Mouse (Mus musculus): ENCODE measurements around the gene Mllt10.

The Mllt10 gene

DNA sequence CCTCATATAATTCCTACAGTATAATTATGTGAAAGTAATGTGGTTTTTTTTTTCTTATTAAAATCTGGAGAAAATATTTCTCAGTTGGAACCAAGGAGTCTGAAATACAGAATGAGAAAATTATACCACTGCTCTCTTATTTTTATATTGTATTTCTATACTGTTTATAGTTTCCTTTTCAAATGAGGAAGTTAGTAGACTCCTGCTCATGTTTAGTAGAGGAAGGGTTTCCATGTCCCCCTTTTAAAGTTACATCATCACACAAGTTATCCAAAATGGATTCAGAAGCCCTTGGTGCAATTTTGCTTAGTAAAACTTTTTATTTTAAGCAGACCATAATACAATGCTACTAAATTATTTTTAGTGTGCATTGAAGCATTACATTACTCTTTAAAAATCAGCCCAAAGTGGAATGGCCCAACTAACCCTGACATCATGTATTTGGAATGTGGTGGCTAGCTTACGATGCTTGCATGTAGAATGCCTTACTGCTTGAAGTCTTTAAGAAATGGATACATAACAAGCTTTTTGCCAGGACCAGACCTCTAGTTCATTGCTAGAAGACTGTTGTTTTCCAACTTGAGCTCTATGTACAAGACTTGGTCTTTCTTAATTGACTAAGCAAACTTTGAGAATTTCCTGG is 146.9 kb downstream of the Mllt10 start:
- DNase-seq (ENCODE audit: low read depth, low spot score), result no peak

DNA sequence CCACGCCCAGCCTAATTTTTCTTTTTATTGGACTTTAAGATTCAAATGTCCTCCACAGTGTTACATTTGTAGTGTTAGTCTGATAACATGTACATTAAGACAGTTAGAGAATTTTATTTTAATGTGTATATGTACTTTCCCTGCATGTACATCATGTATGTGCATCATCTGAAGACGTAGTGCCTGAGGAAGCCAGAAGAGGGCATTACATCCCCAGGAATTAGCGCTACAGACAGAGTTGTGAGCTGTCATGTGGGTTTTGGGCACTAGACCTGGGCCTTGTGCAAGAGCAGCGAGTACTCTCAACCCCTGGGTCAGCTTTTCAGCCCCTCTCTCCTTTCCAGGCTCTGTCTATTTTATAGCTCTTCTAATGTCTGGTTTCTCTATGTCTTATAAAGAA is 147.9 kb downstream of the Mllt10 start:
- no peak for DNase-seq (ENCODE audit: low read depth, low spot score)

DNA sequence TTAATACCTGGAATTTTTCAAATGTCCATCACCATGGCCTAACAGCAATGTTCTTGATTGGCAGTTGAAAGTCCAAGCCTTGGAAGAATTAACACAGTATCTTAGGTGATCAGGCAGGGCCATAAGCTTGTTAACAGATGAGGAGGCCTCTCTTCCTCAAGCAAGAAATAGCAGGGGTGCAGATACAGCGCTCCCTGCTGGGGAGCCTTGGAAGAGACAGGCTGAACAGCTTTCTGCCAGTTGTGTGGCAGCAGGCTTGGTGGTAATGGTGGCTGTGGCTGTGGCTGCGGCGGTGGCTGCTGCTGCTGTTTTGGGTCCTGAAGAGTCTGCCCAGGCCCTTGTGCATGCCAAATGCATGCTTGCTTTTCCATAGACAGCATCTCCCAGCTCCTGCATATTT is 150.1 kb downstream of the Mllt10 start:
- peak; percentile 45 for DNase-seq (ENCODE audit: low read depth, low spot score)

DNA sequence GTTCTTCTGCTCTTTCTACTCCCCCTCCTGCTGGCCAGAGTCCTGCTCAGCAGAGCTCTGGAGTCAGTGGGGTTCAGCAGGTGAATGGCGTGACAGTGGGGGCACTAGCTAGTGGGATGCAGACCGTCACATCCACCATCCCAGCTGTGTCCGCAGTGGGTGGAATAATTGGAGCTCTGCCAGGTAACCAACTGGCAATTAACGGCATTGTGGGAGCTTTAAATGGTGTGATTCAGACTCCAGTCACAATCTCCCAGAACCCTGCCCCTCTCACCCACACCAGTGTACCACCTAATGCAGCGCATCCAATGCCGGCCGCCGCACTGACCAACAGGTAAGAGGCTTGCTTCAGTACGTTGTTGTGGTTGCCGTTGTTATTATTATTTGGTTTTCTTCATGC is 151.8 kb downstream of the Mllt10 start:
- no peak for DNase-seq (ENCODE audit: low read depth, low spot score)

DNA sequence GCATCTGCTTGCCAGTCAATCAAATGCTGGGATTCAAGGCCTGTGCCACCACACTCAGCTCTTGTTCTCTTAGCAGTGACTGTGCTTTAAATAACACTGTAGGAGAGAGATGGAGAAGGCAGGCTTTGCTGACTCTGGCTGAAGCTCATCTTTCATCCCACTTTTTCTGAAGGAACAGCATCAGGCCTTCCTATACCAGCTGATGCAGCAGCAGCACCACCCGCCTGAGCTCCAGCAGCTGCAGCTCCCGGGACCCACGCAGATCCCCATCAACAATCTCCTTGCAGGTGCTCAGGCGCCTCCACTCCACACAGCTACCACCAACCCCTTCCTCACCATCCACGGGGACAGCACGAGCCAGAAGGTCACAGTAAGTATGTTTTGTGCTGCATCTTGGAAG is 153.5 kb downstream of the Mllt10 start:
- no peak for DNase-seq (ENCODE audit: low read depth, low spot score)

DNA sequence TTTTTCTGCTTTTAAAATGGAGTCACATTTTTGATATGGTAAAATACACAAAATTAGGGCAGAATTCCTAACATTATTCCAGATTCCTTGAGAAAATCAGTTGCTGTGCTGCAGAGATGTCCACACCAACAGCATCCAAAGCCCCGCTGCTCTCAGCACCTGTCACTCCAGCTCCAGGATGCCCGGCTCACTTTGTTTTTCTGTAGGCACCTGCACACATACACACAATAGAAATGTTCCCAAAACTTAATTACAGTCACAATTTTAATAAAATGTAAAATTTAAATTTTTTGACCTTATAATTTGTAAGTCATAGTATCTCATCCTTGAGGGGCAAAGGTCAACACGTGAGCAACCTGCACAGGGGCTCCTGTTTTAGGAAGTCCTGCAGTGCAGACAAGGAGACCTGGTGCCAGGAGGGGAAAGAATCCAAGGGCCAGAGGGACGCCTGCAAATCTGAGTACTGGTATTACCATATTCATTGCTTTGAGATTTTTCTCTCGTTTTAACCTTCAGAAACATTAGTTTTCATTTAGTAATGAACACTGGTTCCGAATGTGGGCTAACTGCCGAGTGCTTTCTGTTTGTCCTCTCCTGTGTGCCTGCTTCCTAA is 154.3 kb downstream of the Mllt10 start:
- no peak for DNase-seq (ENCODE audit: low read depth, low spot score)

DNA sequence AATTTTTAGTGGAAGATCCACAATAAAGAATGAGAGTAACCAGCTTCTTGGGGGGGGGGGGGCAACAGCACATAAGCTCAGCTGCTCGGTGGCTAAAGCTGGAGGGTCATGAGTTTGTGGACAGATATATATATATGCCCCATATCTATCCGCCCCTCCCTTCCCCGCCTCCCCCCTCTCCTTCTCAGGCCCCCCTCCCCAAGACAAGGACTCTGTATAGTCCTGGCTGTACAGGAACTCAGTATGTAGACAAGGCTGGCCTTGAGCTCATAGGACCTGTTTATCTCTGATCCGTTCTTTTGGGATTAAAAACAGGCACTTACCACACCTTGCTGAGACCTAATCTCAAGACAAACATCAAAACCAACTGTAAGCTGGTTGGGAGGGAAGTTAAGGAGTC is 154.9 kb downstream of the Mllt10 start:
- no peak for DNase-seq (ENCODE audit: low read depth, low spot score)

DNA sequence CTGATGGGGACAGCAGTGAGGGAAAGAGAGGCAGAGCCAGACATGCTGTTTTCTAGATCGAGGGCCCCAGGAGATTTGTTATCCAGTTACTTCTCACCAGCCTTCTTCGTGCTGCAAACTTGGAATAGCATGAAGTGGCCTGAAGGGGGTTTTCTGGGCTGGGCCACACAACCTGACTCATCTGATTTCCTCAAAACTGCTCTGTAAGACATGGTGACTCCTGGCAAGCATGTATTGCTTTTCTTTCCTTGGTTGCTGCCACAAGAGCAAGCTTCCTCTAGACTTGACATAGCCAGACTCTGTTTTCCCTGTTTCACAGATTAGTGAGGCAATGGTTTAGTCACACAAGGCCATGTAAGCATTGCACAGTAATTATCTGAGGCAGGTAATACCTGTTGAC is 159.0 kb downstream of the Mllt10 start:
- DNase-seq (ENCODE audit: low read depth, low spot score), result no peak

DNA sequence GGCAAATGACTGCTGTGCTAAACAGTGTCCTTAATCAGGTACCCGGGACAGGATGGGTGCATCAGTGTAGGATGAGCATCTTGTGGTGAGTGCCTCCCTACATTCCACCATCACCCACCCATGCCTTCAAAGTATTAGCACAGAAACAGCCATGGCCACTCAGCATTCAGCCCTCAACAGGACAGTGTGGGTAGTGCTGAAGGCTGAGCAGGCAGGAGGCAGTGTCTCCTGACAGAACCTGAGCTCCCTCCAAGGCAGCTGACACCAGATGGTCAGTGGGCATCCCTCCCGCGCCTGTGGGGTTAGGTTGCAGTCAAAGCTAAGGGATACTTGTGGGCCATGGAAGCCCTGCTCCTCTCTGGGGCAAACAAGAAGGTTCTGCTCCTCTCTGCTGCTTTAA is 162.8 kb downstream of the Mllt10 start:
- no peak for DNase-seq (ENCODE audit: low read depth, low spot score)

DNA sequence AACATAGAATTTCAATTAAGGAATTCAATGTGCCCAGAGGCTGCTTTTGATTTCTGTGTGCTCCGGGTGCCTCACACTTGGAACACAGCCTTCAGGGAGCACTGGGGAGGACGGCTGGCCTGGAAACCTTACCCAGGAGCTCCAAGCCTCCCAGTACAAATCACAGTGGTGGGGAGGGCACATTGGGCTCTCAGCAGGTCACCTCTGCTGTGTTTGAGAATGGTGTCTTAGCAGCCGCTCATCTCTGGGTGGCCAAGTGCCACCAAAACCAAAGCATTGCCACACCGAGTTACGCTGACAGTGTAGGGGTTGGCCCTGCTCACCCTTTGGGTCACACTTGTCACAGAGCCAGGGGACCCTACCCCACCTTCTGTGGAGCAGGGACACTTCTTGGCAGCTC is 163.5 kb downstream of the Mllt10 start:
- no peak for DNase-seq (ENCODE audit: low read depth, low spot score)

DNA sequence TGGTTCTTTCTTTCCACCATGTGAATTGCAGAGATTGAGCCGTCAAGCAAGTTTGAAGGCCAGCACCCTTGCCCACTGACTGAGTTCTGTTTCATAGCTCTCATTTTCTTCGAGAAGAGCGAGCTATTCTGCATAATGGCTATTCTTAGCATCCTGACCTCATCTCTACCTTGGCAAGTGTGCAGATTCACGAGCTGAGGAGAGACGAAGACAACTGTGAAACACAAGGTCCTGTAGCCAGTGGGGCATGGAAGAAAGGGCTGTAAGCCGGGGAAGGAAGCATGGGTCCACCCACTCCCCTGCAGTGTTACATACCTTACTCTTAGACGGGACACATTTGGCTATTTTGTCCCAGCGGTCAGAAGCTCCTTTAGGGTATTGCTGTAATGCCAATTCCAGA is 164.1 kb downstream of the Mllt10 start:
- no peak for DNase-seq (ENCODE audit: low read depth, low spot score)

DNA sequence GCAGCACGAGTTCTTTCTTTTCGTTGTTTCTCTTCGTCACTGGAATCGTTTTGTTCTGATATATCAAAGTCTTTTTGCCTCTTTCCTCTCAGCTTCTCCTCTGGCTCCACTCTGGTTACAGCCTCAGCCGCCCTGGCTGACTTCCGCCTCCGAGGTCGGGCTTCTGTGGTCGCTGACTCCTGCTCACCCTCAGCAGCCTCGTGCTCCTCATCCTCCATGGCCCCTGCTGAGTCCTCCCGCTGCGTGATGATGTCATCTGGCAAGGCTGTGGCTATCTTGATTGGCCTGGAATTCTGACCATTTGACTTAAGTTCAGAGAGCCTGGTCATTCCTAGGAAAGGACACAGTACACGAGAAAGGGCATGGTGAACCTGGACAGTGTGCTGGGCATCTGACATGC is 164.5 kb downstream of the Mllt10 start:
- no peak for DNase-seq (ENCODE audit: low read depth, low spot score)

DNA sequence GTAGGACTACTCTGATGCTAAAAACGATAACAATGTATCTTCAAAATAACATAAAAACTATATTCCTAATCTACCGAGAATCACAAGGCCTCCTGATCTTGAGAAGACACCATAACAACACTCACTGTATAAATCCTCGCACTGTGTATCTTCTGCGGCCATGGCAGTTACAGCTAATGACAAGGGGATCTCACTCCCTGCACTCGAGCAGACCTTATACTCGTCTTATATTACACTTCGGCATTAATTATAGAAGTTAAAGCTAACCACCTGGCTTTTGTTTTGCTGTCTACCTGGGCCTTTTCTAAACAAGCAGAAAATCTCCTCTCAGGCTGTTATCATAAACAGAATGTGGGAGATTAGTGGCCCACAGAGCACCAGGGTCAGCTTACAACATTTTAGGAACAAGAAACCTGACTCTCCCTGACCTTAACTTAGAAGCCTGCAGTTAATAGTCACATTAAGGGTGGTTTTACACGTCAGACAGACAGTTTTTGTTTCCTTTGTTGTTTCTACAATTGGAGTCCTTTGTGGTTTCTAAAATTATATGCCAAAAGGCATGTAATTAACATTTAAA is 173.5 kb downstream of the Mllt10 start:
- no peak for DNase-seq (ENCODE audit: low read depth, low spot score)

DNA sequence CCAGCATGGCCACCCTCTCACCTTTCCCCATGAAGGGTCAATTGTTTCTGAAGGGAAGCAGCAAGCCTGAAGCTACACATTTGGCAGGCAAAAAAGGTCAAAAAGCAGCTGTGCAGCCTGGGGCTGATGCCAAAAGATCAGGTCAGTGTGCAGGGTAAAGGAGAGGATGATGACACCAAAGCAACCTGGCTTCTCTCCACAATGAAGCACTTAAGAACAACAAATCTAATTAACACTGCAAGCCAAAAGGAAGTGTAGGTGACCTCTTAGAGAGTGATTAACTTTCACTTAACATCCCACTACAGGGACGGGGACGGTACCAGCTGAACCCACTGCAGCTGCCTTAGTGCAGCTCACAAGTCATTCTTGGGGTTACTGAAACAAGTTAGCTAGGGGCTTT is 174.2 kb downstream of the Mllt10 start:
- DNase-seq (ENCODE audit: low read depth, low spot score), result no peak

DNA sequence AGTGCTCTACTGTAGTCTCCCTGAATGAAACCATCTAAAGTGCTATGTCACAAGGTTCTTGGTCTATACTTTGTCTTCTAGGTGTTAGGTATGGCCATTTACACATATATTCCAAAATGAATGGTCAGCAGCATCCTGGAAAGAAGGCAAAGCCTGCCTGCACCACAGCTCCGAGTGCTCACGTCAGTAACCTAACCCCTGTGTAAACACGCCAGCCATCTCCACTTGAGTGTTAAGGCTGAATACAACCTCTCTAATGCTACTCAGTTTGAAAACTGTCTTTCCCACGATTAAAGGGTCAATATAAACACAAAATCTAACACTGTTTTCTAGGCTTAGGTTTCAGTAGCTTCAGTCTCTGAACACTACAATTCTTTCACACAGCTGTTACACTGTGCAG is 176.1 kb downstream of the Mllt10 start:
- DNase-seq (ENCODE audit: low read depth, low spot score), result no peak

DNA sequence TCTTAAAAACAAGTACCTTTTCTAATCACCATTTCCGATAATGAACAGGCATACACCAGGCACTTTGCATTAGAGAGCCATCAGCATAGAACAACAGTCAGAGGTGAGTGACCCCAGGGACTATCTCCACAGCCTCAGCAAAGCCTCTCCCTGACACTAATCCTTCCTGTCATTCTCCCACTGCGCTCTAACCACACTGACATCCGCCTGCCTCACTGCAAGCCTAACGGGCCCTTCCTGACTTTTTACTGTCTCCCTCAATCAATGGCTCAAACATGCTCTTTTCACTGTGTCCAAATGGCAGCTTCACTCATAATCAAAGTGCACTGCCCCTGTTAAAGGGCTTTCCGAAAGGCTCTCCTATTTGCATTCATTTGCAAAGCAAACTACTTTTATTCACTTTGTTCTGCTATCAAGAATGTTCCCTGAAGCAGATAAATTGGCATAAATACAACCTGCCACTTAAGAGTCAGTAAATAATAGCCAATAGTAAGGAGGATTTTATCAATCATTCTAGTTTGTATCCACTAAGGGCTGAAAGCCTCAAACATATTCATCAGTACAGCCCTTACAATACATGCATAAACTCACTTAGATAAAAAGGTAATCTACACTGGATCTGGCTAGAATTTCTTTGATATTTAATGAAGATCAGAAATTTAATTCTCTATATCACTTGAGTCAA is 178.0 kb downstream of the Mllt10 start:
- DNase-seq (ENCODE audit: low read depth, low spot score), result no peak

DNA sequence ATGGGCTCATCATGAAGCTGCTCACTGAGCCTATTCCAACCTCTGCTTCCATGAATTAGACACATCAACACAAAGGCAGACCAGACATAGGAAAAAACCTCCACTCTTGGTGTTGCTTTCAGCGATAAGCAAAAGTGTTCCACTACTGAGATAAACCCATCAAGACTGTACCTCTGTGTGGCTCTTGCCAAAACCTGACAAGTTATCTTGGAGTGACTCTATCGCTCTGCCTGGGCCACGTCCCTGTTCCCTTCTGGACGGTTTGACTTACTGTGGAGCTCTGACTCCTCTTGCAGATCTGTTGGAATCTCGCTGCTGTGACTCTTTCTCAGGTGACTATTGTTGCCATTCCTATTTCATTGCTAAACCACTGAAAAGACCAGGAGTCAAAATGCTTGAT is 180.5 kb downstream of the Mllt10 start:
- no peak for DNase-seq (ENCODE audit: low read depth, low spot score)

DNA sequence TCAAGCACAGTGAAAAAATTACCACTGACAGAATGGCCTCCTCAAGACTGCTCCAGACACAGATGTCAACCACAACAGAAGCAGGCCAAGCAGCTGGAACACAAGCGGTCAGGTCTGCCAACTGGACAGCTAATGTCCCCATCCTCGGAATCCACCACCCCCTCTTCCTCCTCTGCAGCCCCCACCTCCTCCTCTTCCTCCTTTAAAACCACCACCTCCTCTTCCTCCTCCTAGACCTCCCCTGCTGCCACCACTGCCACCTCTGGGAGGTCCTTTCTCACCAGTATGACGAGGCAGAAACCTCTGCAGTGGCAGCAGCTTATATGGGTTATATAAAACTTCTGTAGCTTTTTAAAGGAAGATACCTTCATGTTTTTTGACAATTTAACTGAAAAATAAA is 194.2 kb downstream of the Mllt10 start:
- DNase-seq (ENCODE audit: low read depth, low spot score), result no peak
